Mouse (Mus musculus) lung, adult 10 weeks (tissue): ENCODE data around the gene Gm4858. TPM values are rescaled to one million over a fixed set of nuclear protein-coding genes. Genes with fewer than 3 reads are reported as not detected.

ENCODE experiments used
- polyA plus RNA-seq: library from polyadenylated mRNA; stranded (reverse); fragments of 350-450 nt; fragmentation: Illumina TruSeq; extraction: RNeasy Lipid Tissue Mini Kit (QIAGEN cat#74804); gene quantifications from one replicate; pipeline ENCODE4 v1.2.3, GENCODE M21; 2014; ENCODE audit warnings: low read depth, low replicate concordance; ENCODE audit not compliant: insufficient read depth

The Gm4858 gene
- not detected for polyA plus RNA-seq

DNA sequence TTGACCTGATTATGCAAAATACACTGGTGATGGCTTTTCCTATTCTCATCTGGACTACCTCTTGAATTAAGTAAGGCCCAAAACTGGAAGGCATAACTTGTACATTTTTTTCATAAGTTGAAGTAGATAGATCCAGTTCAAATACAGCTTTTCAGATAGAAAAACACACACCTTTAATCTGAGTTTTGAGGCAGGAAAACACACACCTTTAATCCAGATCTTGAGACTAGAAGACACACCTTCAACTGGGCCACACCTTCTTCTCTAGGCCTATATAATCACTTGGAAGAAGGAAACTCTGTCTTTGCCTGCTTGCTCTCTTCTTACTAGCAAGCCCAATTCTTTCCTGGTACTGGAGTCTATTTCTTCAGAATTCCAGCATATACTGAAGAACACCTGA is at the start of gene Gm4858:
Gene Gm4858, plus strand, starts transcription at position 301 of the 400 bp plus-strand sequence.

DNA sequence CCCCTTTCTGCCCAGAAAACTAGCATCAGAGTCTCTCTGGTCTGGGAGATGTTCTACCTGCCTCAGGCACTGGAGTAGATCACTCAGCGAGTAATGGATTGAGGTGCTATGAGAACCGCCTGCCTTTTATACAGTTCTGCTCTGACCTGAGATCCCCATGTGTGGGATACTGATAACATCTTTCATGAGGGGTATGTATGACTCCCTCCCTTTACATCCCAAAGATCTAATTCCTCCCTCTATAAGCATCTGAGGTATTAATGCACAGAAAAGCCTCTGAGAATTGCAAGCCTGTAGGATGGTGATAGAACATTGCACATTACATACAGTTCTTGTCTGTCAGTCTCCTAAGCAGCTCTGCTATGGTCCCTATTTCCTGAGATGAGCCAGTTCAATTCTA is 49.7 kb upstream of the Gm4858 start, which contains the start of gene Lce1m:
Gene Lce1m, minus strand, starts transcription at position 101 of the 400 bp plus-strand sequence.

Other genes starting within 250 kb of the Gm4858 start
- gene Kprp, start 241.6 kb upstream of the Gm4858 start, polyA plus RNA-seq: not detected
- gene Lce1l, start 217.5 kb upstream of the Gm4858 start, polyA plus RNA-seq: not detected
- not detected for gene 2310050C09Rik, start 198.6 kb upstream of the Gm4858 start, polyA plus RNA-seq
- not detected for gene Lce3a, start 142.6 kb upstream of the Gm4858 start, polyA plus RNA-seq
- gene Lce3b, start 135.8 kb upstream of the Gm4858 start, polyA plus RNA-seq: not detected
- gene Lce3c, start 124.3 kb upstream of the Gm4858 start, polyA plus RNA-seq: not detected
- gene Lce3d, start 111.4 kb upstream of the Gm4858 start, polyA plus RNA-seq: not detected
- gene Lce3e, start 101.8 kb upstream of the Gm4858 start, polyA plus RNA-seq: not detected
- not detected for gene Lce3f, start 76.6 kb upstream of the Gm4858 start, polyA plus RNA-seq
- gene Crct1, start 53.1 kb upstream of the Gm4858 start, polyA plus RNA-seq: not detected
- gene Lce1m, start 49.8 kb upstream of the Gm4858 start, polyA plus RNA-seq: not detected
- not detected for gene Crnn, start 76.0 kb downstream of the Gm4858 start, polyA plus RNA-seq
- not detected for gene Flg2, start 128.5 kb downstream of the Gm4858 start, polyA plus RNA-seq
- gene Flg, start 204.7 kb downstream of the Gm4858 start, polyA plus RNA-seq: not detected